Mouse (Mus musculus) brain, adult 2 months (tissue): ENCODE data around the gene Cel.
"Not testable (repeated sequence)": the region's sequence is repeated elsewhere in the genome, so short reads cannot be mapped to it uniquely, and the experiment has no call there.

Source experiments
- DNase-seq: peaks from one replicate; pipeline ENCODE4 v3.0.0; 2011; ENCODE audit warnings: low read depth, low spot score

Cel gene

GRCm38 (mm10) chr2:28521571-28522151, 41.5 kb downstream of the Cel start:
- DNase-seq = peak; percentile 95

GRCm38 (mm10) chr2:28520581-28520980, 42.6 kb downstream of the Cel start:
- DNase-seq = peak; percentile 80

- DNase-seq = peak; percentile 90
Observed at GRCm38 (mm10) chr2:28518231-28518630, 45.0 kb downstream of the Cel start.

- DNase-seq = peak; percentile 93
Observed at GRCm38 (mm10) chr2:28517206-28517909, 45.8 kb downstream of the Cel start.

- peak; percentile 91 for DNase-seq
Observed at GRCm38 (mm10) chr2:28514489-28514888, 48.7 kb downstream of the Cel start.

GRCm38 (mm10) chr2:28513431-28514370, 49.5 kb downstream of the Cel start:
- DNase-seq = no peak

GRCm38 (mm10) chr2:28512798-28513401, 50.3 kb downstream of the Cel start, which contains the start of gene Ralgds:
Ralgds (plus strand) TSS chr2:28513125.
- peak; percentile 83 for DNase-seq

- DNase-seq = not testable (repeated sequence)
Observed at GRCm38 (mm10) chr2:28511600-28511999, 51.6 kb downstream of the Cel start.

GRCm38 (mm10) chr2:28506291-28506690, 56.9 kb downstream of the Cel start:
- no peak for DNase-seq

- no peak for DNase-seq
Observed at GRCm38 (mm10) chr2:28505795-28506194, 57.4 kb downstream of the Cel start, which contains the start of gene Gm10134. Gm10134 (plus strand) TSS chr2:28506095.
